Mouse (Mus musculus): ENCODE results near the gene C1qtnf6.

GRCm38 (mm10) chr15:78514393-78515146 lies 16.6 kb downstream of the C1qtnf6 start:
- TF ChIP-seq GATA1 (IDR thresholded peaks at IDR 0.05; ENCODE audit: borderline replicate concordance, low read length) (no peak), FLI1 (IDR thresholded peaks at IDR 0.05; ENCODE audit: low read length) (no peak)
